Mouse (Mus musculus) stomach, embryonic 14.5 days (tissue): ENCODE results near the gene 4930442H23Rik. TPM values are rescaled to one million over a fixed set of nuclear protein-coding genes. Genes with fewer than 3 reads are reported as not detected.
A peak's percentile ranks its signal among the peaks of the same experiment; 100 is the strongest.

Experiments
- ATAC-seq: fragments of 200-750 bp; cut with Nextera tagmentation; 2 replicates; pipeline ENCODE4 v1.8.0; 2017; ENCODE audit warnings: low read depth, moderate TSS enrichment; ENCODE audit not compliant: insufficient number of reproducible peaks, insufficient read depth, low FRiP score
- H3K27ac ChIP-seq: fragments of 300-500 bp; sonication (generic); 2 replicates; pipeline ENCODE4 v1.5.1; 2014; ENCODE audit warnings: mild to moderate bottlenecking, low read length, moderate library complexity, mixed read lengths
- H3K27me3 ChIP-seq: fragments of 300-500 bp; sonication (generic); 2 replicates; pipeline ENCODE4 v1.6.1; 2014; ENCODE audit warnings: low read length, control low read depth, mixed read lengths; ENCODE audit not compliant: control insufficient read depth, insufficient read depth
- H3K36me3 ChIP-seq: fragments of 300-500 bp; sonication (generic); 2 replicates; pipeline ENCODE4 v1.6.1; 2014; ENCODE audit warnings: mild to moderate bottlenecking, control low read depth, low read length, moderate library complexity, mixed read lengths; ENCODE audit not compliant: control insufficient read depth, insufficient read depth
- H3K4me1 ChIP-seq: fragments of 300-500 bp; sonication (generic); 2 replicates; pipeline ENCODE4 v1.6.1; 2014; ENCODE audit warnings: low read length, control low read depth, mixed read lengths; ENCODE audit not compliant: control insufficient read depth, insufficient read depth
- H3K4me2 ChIP-seq: fragments of 300-500 bp; sonication (generic); replicated peaks from 2 replicates; pipeline ENCODE4 v1.6.1; 2014; ENCODE audit warnings: low read depth, low read length, control low read depth
- H3K4me3 ChIP-seq: fragments of 300-500 bp; sonication (generic); 2 replicates; pipeline ENCODE4 v1.5.1; 2014; ENCODE audit warnings: low read depth, low read length, control low read depth
- H3K9ac ChIP-seq: fragments of 300-500 bp; sonication (generic); replicated peaks from 2 replicates; pipeline ENCODE4 v1.6.1; 2014; ENCODE audit warnings: low read depth, mild to moderate bottlenecking, control low read depth, low read length, moderate library complexity, mixed read lengths
- H3K9me3 ChIP-seq: fragments of 300-500 bp; sonication (generic); 2 replicates; pipeline ENCODE4 v1.6.1; 2016; ENCODE audit warnings: low read depth, low read length, control low read depth; ENCODE audit not compliant: control insufficient read depth
- WGBS: fragments of 180-500 bp; shearing (Covaris S2); extraction: QIAGEN DNeasy Blood & Tissue Kit; methylation state at CpG from one replicate; pipeline ENCODE4 v1.1.7; 2014; 5-methylcytosine and 5-hydroxymethylcytosine counted together
- polyA plus RNA-seq: library from polyadenylated mRNA; unstranded; fragments of >200 nt; fragmentation: Nextera tagmentation; extraction: Ambion mirVana; gene quantifications from 2 replicates; pipeline ENCODE4 v1.2.1, GENCODE M21; 2014

Gene 4930442H23Rik
- polyA plus RNA-seq, 1 experiment from 2014 or later, result not detected

- no peak within 1 kb of the TSS for H3K4me3 ChIP-seq
- H3K27me3 ChIP-seq, result no peaks in the 10 kb centered on the region
- H3K9ac ChIP-seq, result no peak within 1 kb of the TSS
- WGBS, result 65% methylated on average over 13 of the region's 13 CpGs
- H3K4me2 ChIP-seq, result no peak within 1 kb of the TSS
- H3K9me3 ChIP-seq, result no peaks in the 10 kb centered on the region
- H3K27ac ChIP-seq, result no peak within 1 kb of the TSS
- no peak for ATAC-seq
- H3K36me3 ChIP-seq, result no peaks in the 10 kb centered on the region
- no peaks in the 10 kb centered on the region for H3K4me1 ChIP-seq
These were observed 18.4 kb upstream of the 4930442H23Rik start, which contains the start of gene Nmrk2 for GRCm38 (mm10) chr10:81201807-81202758. Gene Nmrk2 (minus strand): TSS chr10:81202051.

GRCm38 (mm10) chr10:81200605-81201287 lies 17.1 kb upstream of the 4930442H23Rik start:
- Histone ChIP-seq H3K9ac (no peak overlapping the region), H3K9me3 (no peaks in the 10 kb centered on the region), H3K4me1 (no peaks in the 10 kb centered on the region), H3K27ac (no peak overlapping the region), H3K4me2 (no peak overlapping the region), H3K27me3 (no peaks in the 10 kb centered on the region), H3K36me3 (no peaks in the 10 kb centered on the region), H3K4me3 (no peak overlapping the region)
- no peak for ATAC-seq
- WGBS, result 70% methylated on average over 20 of the region's 20 CpGs

GRCm38 (mm10) chr10:81200141-81200540 lies 16.5 kb upstream of the 4930442H23Rik start:
- H3K27ac ChIP-seq, result no peak overlapping the region

GRCm38 (mm10) chr10:81198990-81199389 lies 15.3 kb upstream of the 4930442H23Rik start:
- ATAC-seq, result no peak
- WGBS, result 83% methylated on average over 6 of the region's 6 CpGs
- Histone ChIP-seq H3K9me3 (no peaks in the 10 kb centered on the region), H3K27ac (no peak overlapping the region), H3K9ac (no peak overlapping the region), H3K4me1 (0 out of 2 replicates have a peak, but pooled peaks cover 3% of the 10 kb centered on the region), H3K27me3 (peaks cover 9% of the 10 kb centered on the region; the same call in 1 of the 2 replicates), H3K4me3 (no peak overlapping the region), H3K4me2 (no peak overlapping the region), H3K36me3 (no peaks in the 10 kb centered on the region)

More at GRCm38 (mm10) chr10:81200141-81200540, 16.5 kb upstream of the 4930442H23Rik start:
- Histone ChIP-seq H3K36me3 (no peaks in the 10 kb centered on the region), H3K9me3 (no peaks in the 10 kb centered on the region), H3K4me3 (no peak overlapping the region), H3K4me2 (no peak overlapping the region), H3K27me3 (peaks cover 2% of the 10 kb centered on the region; the same call in 1 of the 2 replicates), H3K4me1 (no peaks in the 10 kb centered on the region), H3K9ac (no peak overlapping the region)
- WGBS, result 86% methylated on average over 13 of the region's 13 CpGs
- no peak for ATAC-seq

GRCm38 (mm10) chr10:81198230-81198629 lies 14.6 kb upstream of the 4930442H23Rik start:
- ATAC-seq, result no peak
- no peak overlapping the region for H3K9ac ChIP-seq
- no peaks in the 10 kb centered on the region for H3K36me3 ChIP-seq
- no peaks in the 10 kb centered on the region for H3K9me3 ChIP-seq
- no peak overlapping the region for H3K27ac ChIP-seq
- H3K4me2 ChIP-seq, result no peak overlapping the region
- H3K4me1 ChIP-seq, result 0 out of 2 replicates have a peak, but pooled peaks cover 4% of the 10 kb centered on the region
- no peak overlapping the region for H3K4me3 ChIP-seq
- under 1% methylated on average over 9 of the region's 9 CpGs for WGBS
- H3K27me3 ChIP-seq, result peaks cover 9% of the 10 kb centered on the region; the same call in 1 of the 2 replicates

GRCm38 (mm10) chr10:81197305-81197704 lies 13.7 kb upstream of the 4930442H23Rik start:
- peaks cover 9% of the 10 kb centered on the region; the same call in 1 of the 2 replicates for H3K27me3 ChIP-seq
- peaks cover 4% of the 10 kb centered on the region; the same call in 1 of the 2 replicates for H3K4me1 ChIP-seq
- 46% methylated on average over 6 of the region's 6 CpGs for WGBS
- no peak overlapping the region for H3K4me3 ChIP-seq
- H3K27ac ChIP-seq, result no peak overlapping the region
- H3K9ac ChIP-seq, result no peak overlapping the region
- ATAC-seq, result no peak
- H3K36me3 ChIP-seq, result no peaks in the 10 kb centered on the region
- no peaks in the 10 kb centered on the region for H3K9me3 ChIP-seq
- no peak overlapping the region for H3K4me2 ChIP-seq

- Histone ChIP-seq H3K36me3 (no peaks in the 10 kb centered on the region), H3K4me1 (peaks cover 9% of the 10 kb centered on the region), H3K4me3 (no peak overlapping the region), H3K4me2 (no peak overlapping the region), H3K27me3 (peaks cover 9% of the 10 kb centered on the region; the same call in 1 of the 2 replicates), H3K9ac (no peak overlapping the region), H3K27ac (no peak overlapping the region), H3K9me3 (no peaks in the 10 kb centered on the region)
- 65% methylated on average over 11 of the region's 11 CpGs for WGBS
- no peak for ATAC-seq
These were observed 12.9 kb upstream of the 4930442H23Rik start for GRCm38 (mm10) chr10:81196470-81197065.

GRCm38 (mm10) chr10:81195300-81195699 lies 11.7 kb upstream of the 4930442H23Rik start:
- peaks cover 9% of the 10 kb centered on the region; the same call in 1 of the 2 replicates for H3K27me3 ChIP-seq
- H3K9me3 ChIP-seq, result no peaks in the 10 kb centered on the region
- peak overlapping the region; percentile 5 for H3K4me3 ChIP-seq
- peaks cover 7% of the 10 kb centered on the region; the same call in 1 of the 2 replicates for H3K36me3 ChIP-seq
- no peak overlapping the region for H3K9ac ChIP-seq
- peak overlapping the region; percentile 29 for H3K4me2 ChIP-seq
- peak overlapping the region; percentile 67 for H3K27ac ChIP-seq
- no peak for ATAC-seq
- WGBS, result 65% methylated on average over 4 of the region's 4 CpGs
- peaks cover 9% of the 10 kb centered on the region for H3K4me1 ChIP-seq
